ENCODE assay signal across 8 mouse cellular contexts in genomic region chr10:80032799-80033480, GRCm38 (mm10). TPM values are rescaled to one million over a fixed set of nuclear protein-coding genes. Genes with fewer than 3 reads are reported as not detected.
DNase-seq lines count a peak whose midpoint lies in the region; ATAC-seq and TF ChIP-seq lines count a peak whose summit lies in the region.

No protein-coding gene starts in this region.

- H3K27me3 ChIP-seq in forebrain, embryonic 10.5 days (ENCODE audit: poor library complexity, severe bottlenecking): no peaks in the 10 kb centered on the region
- no peaks in the 10 kb centered on the region for H3K27me3 ChIP-seq in forebrain, embryonic 14.5 days (replicated peaks; ENCODE audit: control insufficient read depth, insufficient read depth, low read length)
- H3K27me3 ChIP-seq in CH12.LX (replicated peaks): no peaks in the 10 kb centered on the region
- H3K27me3 ChIP-seq in kidney, postnatal 0 days (ENCODE audit: insufficient read depth, low read length): no peaks in the 10 kb centered on the region
- H3K27me3 ChIP-seq in midbrain, embryonic 15.5 days (replicated peaks): no peaks in the 10 kb centered on the region

- peak overlapping the region; percentile 36 for H3K27ac ChIP-seq in forebrain, embryonic 10.5 days
- H3K27ac ChIP-seq in forebrain, embryonic 14.5 days (ENCODE audit: low read depth, low read length): no peak overlapping the region
- H3K27ac ChIP-seq in CH12.LX (ENCODE audit: insufficient read depth, low read depth): peak overlapping the region; percentile 99
- H3K27ac ChIP-seq in kidney, postnatal 0 days: no peak overlapping the region
- H3K27ac ChIP-seq in midbrain, embryonic 15.5 days: no peak overlapping the region

- peaks cover 17% of the 10 kb centered on the region for H3K4me1 ChIP-seq in forebrain, embryonic 10.5 days
- H3K4me1 ChIP-seq in forebrain, embryonic 14.5 days (ENCODE audit: control insufficient read depth, insufficient read depth, low read length): no peaks in the 10 kb centered on the region
- peaks cover 29 to 63% of the 10 kb centered on the region in 2 experiments for H3K4me1 ChIP-seq in CH12.LX (ENCODE audit: control insufficient read depth in 1 of 2, insufficient read depth in 2 of 2)
- H3K4me1 ChIP-seq in kidney, postnatal 0 days (replicated peaks; ENCODE audit: insufficient read depth, low read length): peaks cover 5% of the 10 kb centered on the region; the same call in 1 of the 2 replicates
- peaks cover 5% of the 10 kb centered on the region for H3K4me1 ChIP-seq in midbrain, embryonic 15.5 days

- no peak for TF ChIP-seq CTCF in CH12.LX (conservative IDR thresholded peaks at IDR 0.05 in 1 of 2, IDR thresholded peaks at IDR 0.05 in 1 of 2; ENCODE audit: low read depth in 2 of 2, low read length in 2 of 2)
- no peak for TF ChIP-seq CTCF in kidney, postnatal 0 days (IDR thresholded peaks at IDR 0.05; ENCODE audit: low read depth)

- DNase-seq in forebrain, embryonic 10.5 days (ENCODE audit: extremely low spot score, low spot score): no peak
- DNase-seq in forebrain, embryonic 14.5 days (ENCODE audit: low spot score): no peak
- DNase-seq in CH12.LX (ENCODE audit: extremely low read depth): no peak
- no peak for DNase-seq in kidney, postnatal 0 days (ENCODE audit: low spot score)
- DNase-seq in right cerebral cortex, adult 2 months (ENCODE audit: low spot score in 2 of 2): no peak

- peaks cover 57% of the 10 kb centered on the region for H3K36me3 ChIP-seq in forebrain, embryonic 10.5 days (replicated peaks)
- peaks cover 38% of the 10 kb centered on the region for H3K36me3 ChIP-seq in forebrain, embryonic 14.5 days (ENCODE audit: control insufficient read depth, insufficient read depth, low read length)
- peaks cover 62 to 79% of the 10 kb centered on the region in 2 experiments for H3K36me3 ChIP-seq in CH12.LX (replicated peaks in 1 of 2; ENCODE audit: control insufficient read depth in 1 of 2, insufficient read depth in 1 of 2, low read length in 1 of 2)
- H3K36me3 ChIP-seq in kidney, postnatal 0 days (ENCODE audit: insufficient read depth, low read length): peaks cover 36% of the 10 kb centered on the region
- H3K36me3 ChIP-seq in midbrain, embryonic 15.5 days (replicated peaks): peaks cover 28% of the 10 kb centered on the region

- H3K9ac ChIP-seq in forebrain, embryonic 14.5 days (ENCODE audit: low read length): no peak overlapping the region
- peak overlapping the region; percentile 54 for H3K9ac ChIP-seq in CH12.LX (ENCODE audit: insufficient read depth, low read depth)
- no peak overlapping the region for H3K9ac ChIP-seq in kidney, postnatal 0 days (ENCODE audit: low read depth, low read length)
- no peak overlapping the region for H3K9ac ChIP-seq in midbrain, embryonic 15.5 days

- WGBS in forebrain, embryonic 10.5 days: 75% methylated on average over 5 of the region's 5 CpGs
- 73% methylated on average over 5 of the region's 5 CpGs for WGBS in forebrain, embryonic 14.5 days
- 33% methylated on average over 5 of the region's 5 CpGs for WGBS in kidney, postnatal 0 days
- WGBS in midbrain, embryonic 15.5 days: 68% methylated on average over 5 of the region's 5 CpGs

- peaks cover 5% of the 10 kb centered on the region; the same call in 1 of the 2 replicates for H3K79me2 ChIP-seq in CH12.LX (replicated peaks; ENCODE audit: control insufficient read depth, extremely low read depth, insufficient read depth, poor library complexity, severe bottlenecking)

- no peaks in the 10 kb centered on the region for H3K9me3 ChIP-seq in forebrain, embryonic 10.5 days
- no peaks in the 10 kb centered on the region for H3K9me3 ChIP-seq in forebrain, embryonic 14.5 days (replicated peaks; ENCODE audit: control insufficient read depth, low read length)
- no peaks in the 10 kb centered on the region for H3K9me3 ChIP-seq in CH12.LX (replicated peaks; ENCODE audit: low read length)
- H3K9me3 ChIP-seq in kidney, postnatal 0 days (replicated peaks; ENCODE audit: low read length): no peaks in the 10 kb centered on the region
- no peaks in the 10 kb centered on the region for H3K9me3 ChIP-seq in midbrain, embryonic 15.5 days

- no peak for TF ChIP-seq RAD21 in CH12.LX (IDR thresholded peaks at IDR 0.05; ENCODE audit: low read depth, low read length)

- 0 out of 2 replicates have a peak, but pooled peaks have one; percentile 19 for TF ChIP-seq POLR2A in CH12.LX (IDR thresholded peaks at IDR 0.05; ENCODE audit: low read depth, low read length)

- TF ChIP-seq EP300 in CH12.LX (IDR thresholded peaks at IDR 0.05; ENCODE audit: low read length): no peak

- H3K4me3 ChIP-seq in forebrain, embryonic 10.5 days: no peak overlapping the region
- H3K4me3 ChIP-seq in forebrain, embryonic 14.5 days (ENCODE audit: low read depth, low read length): no peak overlapping the region
- H3K4me3 ChIP-seq in CH12.LX (replicated peaks in 1 of 3; ENCODE audit: low read depth in 2 of 3, low read length in 2 of 3, poor library complexity in 1 of 3): no peak overlapping the region
- no peak overlapping the region for H3K4me3 ChIP-seq in kidney, postnatal 0 days (replicated peaks; ENCODE audit: low read depth, low read length)
- no peak overlapping the region for H3K4me3 ChIP-seq in midbrain, embryonic 15.5 days

- H3K4me2 ChIP-seq in forebrain, embryonic 14.5 days (ENCODE audit: low read length): no peak overlapping the region
- H3K4me2 ChIP-seq in CH12.LX (ENCODE audit: insufficient read depth, low read depth, poor library complexity, severe bottlenecking): peak overlapping the region; percentile 86
- H3K4me2 ChIP-seq in kidney, postnatal 0 days (ENCODE audit: low read length): no peak overlapping the region
- no peak overlapping the region for H3K4me2 ChIP-seq in midbrain, embryonic 15.5 days

- ATAC-seq in forebrain, embryonic 14.5 days: no peak
- ATAC-seq in granulocyte monocyte progenitor cell, adult 5-6 weeks (replicated peaks; ENCODE audit: poor library complexity, severe bottlenecking): peak; percentile 67
- peak; percentile 37; the same call in 1 of the 2 replicates for ATAC-seq in kidney, postnatal 0 days (replicated peaks; ENCODE audit: low FRiP score, low read depth)
- ATAC-seq in megakaryocyte, adult 5-6 weeks (ENCODE audit: poor library complexity, severe bottlenecking): peak; percentile 71
- ATAC-seq in midbrain, embryonic 15.5 days (replicated peaks): no peak

- dilution Hi-C loops in CH12.LX (cut with MboI; ENCODE audit: extremely low pct_ligation_motif_present, extremely low pct_unique_long_range_greater_than_20kb, low sequenced_read_pairs): no loop called here

- in situ Hi-C loops in CH12.LX (cut with MboI; ENCODE audit: low pct_ligation_motif_present, low pct_unique_long_range_greater_than_20kb, low sequenced_read_pairs): no loop called here

RNA-seq across cellular contexts. Expression of gene Polr2e, which starts 6.7 kb away (rescaled TPM):
- 279 and 286 TPM in 2 replicates for polyA plus RNA-seq in forebrain, embryonic 10.5 days (2016; fragmentation: Nextera tagmentation; extraction: Ambion mirVana)
- 205 and 219 TPM in 2 replicates for polyA plus RNA-seq in forebrain, embryonic 14.5 days (2014; fragmentation: Nextera tagmentation; extraction: Ambion mirVana)
- total RNA-seq in CH12.LX (2012; rRNA removed): 127 and 132 TPM in 2 replicates
- total RNA-seq in CH12.LX (2014; rRNA removed): 98.3 and 105 TPM in 2 replicates
- polyA plus RNA-seq in CH12.LX (2012; ENCODE audit: insufficient read length, low read depth): 194 and 227 TPM in 2 replicates
- total RNA-seq in granulocyte monocyte progenitor cell, adult 5-6 weeks (2014; fragmentation: Nextera tagmentation): 96.6 and 105 TPM in 2 replicates
- 79.7 and 86.7 TPM in 2 replicates for total RNA-seq in granulocyte monocyte progenitor cell, adult 5-6 weeks (2017)
- 208 and 210 TPM in 2 replicates for polyA plus RNA-seq in kidney, postnatal 0 days (2015; fragmentation: Nextera tagmentation; extraction: Ambion mirVana)
- total RNA-seq in megakaryocyte, adult 5-6 weeks (2015): 70.2 and 70.7 TPM in 2 replicates
- 58.4 and 69.2 TPM in 2 replicates for total RNA-seq in megakaryocyte, adult 5-6 weeks (2017)
- 132 and 148 TPM in 2 replicates for polyA plus RNA-seq in midbrain, embryonic 15.5 days (2015; fragmentation: Nextera tagmentation; extraction: Ambion mirVana)

RNA-seq across cellular contexts. Expression of gene Gpx4, which starts 14.0 kb away (rescaled TPM):
- polyA plus RNA-seq in forebrain, embryonic 10.5 days (2016; fragmentation: Nextera tagmentation; extraction: Ambion mirVana): 670 and 692 TPM in 2 replicates
- polyA plus RNA-seq in forebrain, embryonic 14.5 days (2014; fragmentation: Nextera tagmentation; extraction: Ambion mirVana): 555 and 632 TPM in 2 replicates
- total RNA-seq in CH12.LX (2012; rRNA removed): 368 and 459 TPM in 2 replicates
- 352 and 386 TPM in 2 replicates for total RNA-seq in CH12.LX (2014; rRNA removed)
- 332 and 353 TPM in 2 replicates for polyA plus RNA-seq in CH12.LX (2012; ENCODE audit: insufficient read length, low read depth)
- 278 and 280 TPM in 2 replicates for total RNA-seq in granulocyte monocyte progenitor cell, adult 5-6 weeks (2014; fragmentation: Nextera tagmentation)
- 397 and 420 TPM in 2 replicates for total RNA-seq in granulocyte monocyte progenitor cell, adult 5-6 weeks (2017)
- 901 and 946 TPM in 2 replicates for polyA plus RNA-seq in kidney, postnatal 0 days (2015; fragmentation: Nextera tagmentation; extraction: Ambion mirVana)
- 259 and 303 TPM in 2 replicates for total RNA-seq in megakaryocyte, adult 5-6 weeks (2015)
- 375 and 378 TPM in 2 replicates for total RNA-seq in megakaryocyte, adult 5-6 weeks (2017)
- polyA plus RNA-seq in midbrain, embryonic 15.5 days (2015; fragmentation: Nextera tagmentation; extraction: Ambion mirVana): 522 and 546 TPM in 2 replicates

RNA-seq across cellular contexts. Expression of gene Arhgap45, which starts 16.5 kb away (rescaled TPM):
- 8.0 and 9.1 TPM in 2 replicates for polyA plus RNA-seq in forebrain, embryonic 10.5 days (2016; fragmentation: Nextera tagmentation; extraction: Ambion mirVana)
- polyA plus RNA-seq in forebrain, embryonic 14.5 days (2014; fragmentation: Nextera tagmentation; extraction: Ambion mirVana): 1.1 and 1.5 TPM in 2 replicates
- total RNA-seq in CH12.LX (2012; rRNA removed) (23.4 and 25.9 TPM in 2 replicates), CH12.LX (2014; rRNA removed) (10.3 and 11.8 TPM in 2 replicates)
- 20.2 and 21.2 TPM in 2 replicates for polyA plus RNA-seq in CH12.LX (2012; ENCODE audit: insufficient read length, low read depth)
- 109 and 133 TPM in 2 replicates for total RNA-seq in granulocyte monocyte progenitor cell, adult 5-6 weeks (2014; fragmentation: Nextera tagmentation)
- total RNA-seq in granulocyte monocyte progenitor cell, adult 5-6 weeks (2017): 110 and 120 TPM in 2 replicates
- 4.0 and 4.6 TPM in 2 replicates for polyA plus RNA-seq in kidney, postnatal 0 days (2015; fragmentation: Nextera tagmentation; extraction: Ambion mirVana)
- 135 and 140 TPM in 2 replicates for total RNA-seq in megakaryocyte, adult 5-6 weeks (2015)
- 235 and 237 TPM in 2 replicates for total RNA-seq in megakaryocyte, adult 5-6 weeks (2017)
- 1.9 and 2.2 TPM in 2 replicates for polyA plus RNA-seq in midbrain, embryonic 15.5 days (2015; fragmentation: Nextera tagmentation; extraction: Ambion mirVana)

RNA-seq across cellular contexts. Expression of gene Abca7, which starts 36.6 kb away (rescaled TPM):
- 2.9 and 3.1 TPM in 2 replicates for polyA plus RNA-seq in forebrain, embryonic 10.5 days (2016; fragmentation: Nextera tagmentation; extraction: Ambion mirVana)
- polyA plus RNA-seq in forebrain, embryonic 14.5 days (2014; fragmentation: Nextera tagmentation; extraction: Ambion mirVana): 2.1 and 3.1 TPM in 2 replicates
- total RNA-seq in CH12.LX (2012; rRNA removed) (6.8 and 7.0 TPM in 2 replicates), CH12.LX (2014; rRNA removed) (2.3 TPM in 2 replicates)
- polyA plus RNA-seq in CH12.LX (2012; ENCODE audit: insufficient read length, low read depth): 5.4 and 6.1 TPM in 2 replicates
- total RNA-seq in granulocyte monocyte progenitor cell, adult 5-6 weeks (2014; fragmentation: Nextera tagmentation): 23.0 and 28.8 TPM in 2 replicates
- total RNA-seq in granulocyte monocyte progenitor cell, adult 5-6 weeks (2017): 14.7 and 16.0 TPM in 2 replicates
- polyA plus RNA-seq in kidney, postnatal 0 days (2015; fragmentation: Nextera tagmentation; extraction: Ambion mirVana): 2.4 and 2.6 TPM in 2 replicates
- total RNA-seq in megakaryocyte, adult 5-6 weeks (2015): 32.6 and 34.7 TPM in 2 replicates
- total RNA-seq in megakaryocyte, adult 5-6 weeks (2017): 33.6 and 37.4 TPM in 2 replicates
- 4.4 and 4.8 TPM in 2 replicates for polyA plus RNA-seq in midbrain, embryonic 15.5 days (2015; fragmentation: Nextera tagmentation; extraction: Ambion mirVana)

RNA-seq across cellular contexts. Expression of gene Cnn2, which starts 44.6 kb away (rescaled TPM):
- polyA plus RNA-seq in forebrain, embryonic 10.5 days (2016; fragmentation: Nextera tagmentation; extraction: Ambion mirVana): 222 and 226 TPM in 2 replicates
- polyA plus RNA-seq in forebrain, embryonic 14.5 days (2014; fragmentation: Nextera tagmentation; extraction: Ambion mirVana): 33.2 and 40.0 TPM in 2 replicates
- total RNA-seq in CH12.LX (2012; rRNA removed) (26.3 and 26.9 TPM in 2 replicates), CH12.LX (2014; rRNA removed) (46.3 and 49.0 TPM in 2 replicates)
- polyA plus RNA-seq in CH12.LX (2012; ENCODE audit: insufficient read length, low read depth): 52.6 and 62.7 TPM in 2 replicates
- total RNA-seq in granulocyte monocyte progenitor cell, adult 5-6 weeks (2014; fragmentation: Nextera tagmentation): 50.6 and 57.5 TPM in 2 replicates
- 72.7 and 89.8 TPM in 2 replicates for total RNA-seq in granulocyte monocyte progenitor cell, adult 5-6 weeks (2017)
- 221 and 261 TPM in 2 replicates for polyA plus RNA-seq in kidney, postnatal 0 days (2015; fragmentation: Nextera tagmentation; extraction: Ambion mirVana)
- 174 and 175 TPM in 2 replicates for total RNA-seq in megakaryocyte, adult 5-6 weeks (2015)
- total RNA-seq in megakaryocyte, adult 5-6 weeks (2017): 286 and 299 TPM in 2 replicates
- 28.6 and 34.4 TPM in 2 replicates for polyA plus RNA-seq in midbrain, embryonic 15.5 days (2015; fragmentation: Nextera tagmentation; extraction: Ambion mirVana)

Comparison
In these comparisons a context has a peak if more than half of its experiments do, and no peak if none do; other contexts are left out.
1. H3K27ac ChIP-seq: peak in forebrain, embryonic 10.5 days (single experiment) and CH12.LX (single experiment); none in forebrain, embryonic 14.5 days (single experiment), kidney, postnatal 0 days (single experiment) and midbrain, embryonic 15.5 days (single experiment).
2. ATAC-seq: peak in granulocyte monocyte progenitor cell, adult 5-6 weeks (single experiment), kidney, postnatal 0 days (single experiment) and megakaryocyte, adult 5-6 weeks (single experiment); none in forebrain, embryonic 14.5 days (single experiment) and midbrain, embryonic 15.5 days (single experiment).